Mouse (Mus musculus) myocyte (in vitro differentiated cells): Measurements from ENCODE around the gene Ccdc146. TPM values are rescaled to one million over a fixed set of nuclear protein-coding genes. Genes with fewer than 3 reads are reported as not detected.

Source experiments
- H3K27me3 ChIP-seq: one replicate; pipeline ENCODE4 v1.6.1; 2011; ENCODE audit not compliant: control insufficient read depth, insufficient read depth, insufficient read length
- H3K36me3 ChIP-seq: one replicate; pipeline ENCODE4 v1.6.1; 2011; ENCODE audit not compliant: control insufficient read depth, insufficient read depth
- H3K4me2 ChIP-seq: one replicate; pipeline ENCODE4 v1.6.1; 2011; ENCODE audit warnings: low read depth, control low read depth
- H3K4me3 ChIP-seq: one replicate; pipeline ENCODE4 v1.5.1; 2011; ENCODE audit warnings: mild to moderate bottlenecking, control low read depth, moderate library complexity
- H3K79me2 ChIP-seq: one replicate; pipeline ENCODE4 v1.6.1; 2011; ENCODE audit not compliant: control insufficient read depth, insufficient read depth
- H3ac ChIP-seq: one replicate; pipeline ENCODE4 v1.6.1; 2011; ENCODE audit not compliant: control insufficient read depth, insufficient read length
- CEBPB ChIP-seq: IDR thresholded peaks from 2 replicates; pipeline ENCODE4 v1.6.1; 2011; ENCODE audit warnings: mild to moderate bottlenecking, moderate library complexity; ENCODE audit not compliant: poor library complexity, insufficient read depth, severe bottlenecking
- E2F4 ChIP-seq: IDR thresholded peaks from one replicate; pipeline ENCODE4 v1.6.1; 2011; ENCODE audit warnings: mild to moderate bottlenecking, control low read depth, moderate library complexity; ENCODE audit not compliant: insufficient read depth
- MAX ChIP-seq: IDR thresholded peaks from one replicate; pipeline ENCODE4 v1.6.1; 2011; ENCODE audit warnings: low read depth, mild to moderate bottlenecking, control low read depth
- MYOD1 ChIP-seq, 3 experiments: IDR thresholded peaks; one replicate each; pipeline ENCODE4 v1.6.1; 2011; ENCODE audit warnings: control low read depth in 2 of 3, low read depth in 2 of 3, mild to moderate bottlenecking in 2 of 3, moderate library complexity in 1 of 3; ENCODE audit not compliant: insufficient read length in 2 of 3, control insufficient read depth in 1 of 3
- MYOG ChIP-seq, 3 experiments: IDR thresholded peaks; one replicate each; pipeline ENCODE4 v1.6.1; 2011; ENCODE audit warnings: control low read depth in 2 of 3, low read depth in 2 of 3, mild to moderate bottlenecking in 2 of 3; ENCODE audit not compliant: insufficient read length in 2 of 3, control insufficient read depth in 1 of 3, insufficient read depth in 1 of 3
- POLR2A ChIP-seq: IDR thresholded peaks from one replicate; pipeline ENCODE4 v1.6.1; 2011; ENCODE audit warnings: low read depth, mild to moderate bottlenecking, control low read depth, moderate library complexity; ENCODE audit not compliant: insufficient read length
- POLR2AphosphoS2 ChIP-seq: IDR thresholded peaks from one replicate; pipeline ENCODE4 v1.6.1; 2011; ENCODE audit warnings: low read depth, control low read depth; ENCODE audit not compliant: insufficient read length
- REST ChIP-seq: IDR thresholded peaks from one replicate; pipeline ENCODE4 v1.6.1; 2011; ENCODE audit warnings: mild to moderate bottlenecking, control low read depth, moderate library complexity; ENCODE audit not compliant: insufficient read depth, insufficient read length
- SRF ChIP-seq: IDR thresholded peaks from one replicate; pipeline ENCODE4 v1.6.1; 2011; ENCODE audit warnings: low read depth; ENCODE audit not compliant: control insufficient read depth, insufficient read length
- TCF12 ChIP-seq: IDR thresholded peaks from one replicate; pipeline ENCODE4 v1.6.1; 2011; ENCODE audit warnings: mild to moderate bottlenecking, control low read depth; ENCODE audit not compliant: poor library complexity, insufficient read depth, severe bottlenecking
- TCF3 ChIP-seq: IDR thresholded peaks from one replicate; pipeline ENCODE4 v1.6.1; 2011; ENCODE audit warnings: low read depth, control low read depth; ENCODE audit not compliant: insufficient read length
- USF1 ChIP-seq: IDR thresholded peaks from one replicate; pipeline ENCODE4 v1.6.1; 2011; ENCODE audit warnings: low read depth, mild to moderate bottlenecking, control low read depth, moderate library complexity
- polyA plus RNA-seq: library from polyadenylated mRNA; unstranded; fragments of >200 nt; fragmentation: generic; extraction: Trizol; gene quantifications from one replicate; pipeline ENCODE4 v1.2.1, GENCODE M21; 2012; ENCODE audit warnings: missing spikeins

Gene Ccdc146
- polyA plus RNA-seq, 1 experiment: not detected

GRCm38 (mm10) chr5:21376935-21377334 is 47.5 kb downstream of the Ccdc146 start:
- Histone ChIP-seq H3K4me2 (no peak overlapping the region), H3ac (no peak overlapping the region), H3K36me3 (no peaks in the 10 kb centered on the region), H3K27me3 (peaks cover 16% of the 10 kb centered on the region), H3K4me3 (no peak overlapping the region), H3K79me2 (no peaks in the 10 kb centered on the region)
- TF ChIP-seq USF1: no peak
- no peak for TF ChIP-seq REST
- TF ChIP-seq MAX: no peak
- no peak for TF ChIP-seq MYOD1 (IDR thresholded peaks at IDR 0.05; ENCODE audit: control insufficient read depth in 1 of 3, insufficient read length in 2 of 3, low read depth in 2 of 3)
- no peak for TF ChIP-seq MYOG (IDR thresholded peaks at IDR 0.05; ENCODE audit: control insufficient read depth in 1 of 3, insufficient read depth in 1 of 3, insufficient read length in 2 of 3, low read depth in 2 of 3)
- TF ChIP-seq POLR2A: no peak
- no peak for TF ChIP-seq E2F4
- TF ChIP-seq TCF3: no peak
- TF ChIP-seq TCF12: no peak
- no peak for TF ChIP-seq CEBPB
- TF ChIP-seq POLR2AphosphoS2: no peak
- no peak for TF ChIP-seq SRF

GRCm38 (mm10) chr5:21373180-21373518 is 51.3 kb downstream of the Ccdc146 start:
- peaks cover 12% of the 10 kb centered on the region for H3K27me3 ChIP-seq
- H3ac ChIP-seq: no peak overlapping the region
- H3K4me3 ChIP-seq: no peak overlapping the region
- TF ChIP-seq TCF12 (no peak), TCF3 (no peak), MYOD1 (IDR thresholded peaks at IDR 0.05; ENCODE audit: control insufficient read depth in 1 of 3, insufficient read length in 2 of 3, low read depth in 2 of 3) (no peak), MAX (no peak), POLR2AphosphoS2 (no peak), CEBPB (no peak), POLR2A (no peak), E2F4 (no peak)
- no peaks in the 10 kb centered on the region for H3K36me3 ChIP-seq
- peak overlapping the region; percentile 61 for H3K4me2 ChIP-seq
- no peaks in the 10 kb centered on the region for H3K79me2 ChIP-seq

GRCm38 (mm10) chr5:21372493-21373179 is 51.8 kb downstream of the Ccdc146 start, which contains the start of gene Fgl2:
TSS of gene Fgl2 (plus strand) at chr5:21372642.
- Histone ChIP-seq H3K79me2 (no peaks in the 10 kb centered on the region), H3K27me3 (peaks cover 12% of the 10 kb centered on the region), H3K4me2 (peak within 1 kb of the TSS; percentile 61), H3K36me3 (no peaks in the 10 kb centered on the region), H3ac (no peak within 1 kb of the TSS), H3K4me3 (no peak within 1 kb of the TSS)
- TF ChIP-seq TCF12: no peak
- TF ChIP-seq MYOD1 (IDR thresholded peaks at IDR 0.05; ENCODE audit: control insufficient read depth in 1 of 3, insufficient read length in 2 of 3, low read depth in 2 of 3): no peak
- TF ChIP-seq TCF3: no peak
- no peak for TF ChIP-seq E2F4
- TF ChIP-seq USF1: no peak
- no peak for TF ChIP-seq MAX
- no peak for TF ChIP-seq POLR2A
- TF ChIP-seq CEBPB: no peak
- TF ChIP-seq REST: no peak
- TF ChIP-seq MYOG (IDR thresholded peaks at IDR 0.05; ENCODE audit: control insufficient read depth in 1 of 3, insufficient read depth in 1 of 3, insufficient read length in 2 of 3, low read depth in 2 of 3): no peak
- no peak for TF ChIP-seq POLR2AphosphoS2
- no peak for TF ChIP-seq SRF

- H3K79me2 ChIP-seq: no peaks in the 10 kb centered on the region
- no peak for TF ChIP-seq TCF12
- TF ChIP-seq SRF: no peak
- no peak for TF ChIP-seq USF1
- no peak for TF ChIP-seq MYOG (IDR thresholded peaks at IDR 0.05; ENCODE audit: control insufficient read depth in 1 of 3, insufficient read depth in 1 of 3, insufficient read length in 2 of 3, low read depth in 2 of 3)
- no peak for TF ChIP-seq POLR2AphosphoS2
- TF ChIP-seq E2F4: no peak
- TF ChIP-seq MAX: no peak
- no peak for TF ChIP-seq CEBPB
- no peak for TF ChIP-seq MYOD1 (IDR thresholded peaks at IDR 0.05; ENCODE audit: control insufficient read depth in 1 of 3, insufficient read length in 2 of 3, low read depth in 2 of 3)
- no peak for TF ChIP-seq POLR2A
- TF ChIP-seq REST: no peak
- TF ChIP-seq TCF3: no peak
- peak overlapping the region; percentile 61 for H3K4me2 ChIP-seq
- H3K4me3 ChIP-seq: no peak overlapping the region
- H3K27me3 ChIP-seq: peaks cover 12% of the 10 kb centered on the region
- no peaks in the 10 kb centered on the region for H3K36me3 ChIP-seq
- H3ac ChIP-seq: no peak overlapping the region
Measured at GRCm38 (mm10) chr5:21371920-21372319, 52.6 kb downstream of the Ccdc146 start.
